Mouse (Mus musculus) E14TG2a.4 (cell line): ENCODE measurements at regions not wholly inside any gene's neighbourhood (a gene's known extent, or its start where the extent isn't known, plus 50 kb on each side); places are given as distances from the start of the nearest gene placed in this dataset.

ENCODE experiments used
- H3K27me3 ChIP-seq: 2 replicates; pipeline ENCODE4 v1.6.1; 2014; ENCODE audit warnings: low read length, control low read depth; ENCODE audit not compliant: insufficient read depth
- H3K36me3 ChIP-seq: 2 replicates; pipeline ENCODE4 v1.6.1; 2014; ENCODE audit warnings: low read length, control low read depth; ENCODE audit not compliant: insufficient read depth
- H3K4me1 ChIP-seq: replicated peaks from 2 replicates; pipeline ENCODE4 v1.6.1; 2014; ENCODE audit warnings: low read depth, low read length, control low read depth
- H3K4me3 ChIP-seq: replicated peaks from 2 replicates; pipeline ENCODE4 v1.5.1; 2014; ENCODE audit warnings: mild to moderate bottlenecking, low read length
- H3K9me3 ChIP-seq: 2 replicates; pipeline ENCODE4 v1.6.1; 2014; ENCODE audit warnings: low read length, control low read depth
- CTCF ChIP-seq: conservative IDR thresholded peaks from 2 replicates; pipeline ENCODE4 v1.5.1; 2014; ENCODE audit warnings: low read length
- NANOG ChIP-seq: IDR thresholded peaks from 2 replicates; pipeline ENCODE4 v1.6.1; 2014; ENCODE audit warnings: borderline replicate concordance, low read length, mixed read lengths
- POU5F1 ChIP-seq: IDR thresholded peaks from 2 replicates; pipeline ENCODE4 v1.6.1; 2014; ENCODE audit warnings: low read length, borderline replicate concordance

GRCm38 (mm10) chr9:88030509-88031148 is 296.4 kb upstream of the Nt5e start:
- H3K36me3 ChIP-seq, result no peaks in the 10 kb centered on the region
- no peaks in the 10 kb centered on the region for H3K27me3 ChIP-seq
- no peaks in the 10 kb centered on the region for H3K4me1 ChIP-seq
- no peaks in the 10 kb centered on the region for H3K9me3 ChIP-seq
- no peak overlapping the region for H3K4me3 ChIP-seq
- TF ChIP-seq POU5F1 (no peak), NANOG (no peak), CTCF (no peak)

GRCm38 (mm10) chr9:88037560-88037959 is 289.4 kb upstream of the Nt5e start:
- H3K27me3 ChIP-seq, result no peaks in the 10 kb centered on the region
- H3K36me3 ChIP-seq, result no peaks in the 10 kb centered on the region
- no peak overlapping the region for H3K4me3 ChIP-seq
- no peaks in the 10 kb centered on the region for H3K9me3 ChIP-seq
- TF ChIP-seq NANOG (no peak), POU5F1 (no peak), CTCF (no peak)
- no peaks in the 10 kb centered on the region for H3K4me1 ChIP-seq

GRCm38 (mm10) chr9:88049270-88049669 is 277.7 kb upstream of the Nt5e start:
- Histone ChIP-seq H3K4me1 (no peaks in the 10 kb centered on the region), H3K27me3 (no peaks in the 10 kb centered on the region), H3K9me3 (no peaks in the 10 kb centered on the region)

GRCm38 (mm10) chr9:88049792-88050191 is 277.2 kb upstream of the Nt5e start:
- TF ChIP-seq CTCF (no peak), NANOG (no peak), POU5F1 (no peak)
- Histone ChIP-seq H3K36me3 (no peaks in the 10 kb centered on the region), H3K9me3 (no peaks in the 10 kb centered on the region), H3K27me3 (no peaks in the 10 kb centered on the region), H3K4me1 (no peaks in the 10 kb centered on the region), H3K4me3 (no peak overlapping the region)

More at GRCm38 (mm10) chr9:88049270-88049669, 277.7 kb upstream of the Nt5e start:
- TF ChIP-seq POU5F1, result no peak
- TF ChIP-seq NANOG, result no peak
- TF ChIP-seq CTCF, result no peak
- Histone ChIP-seq H3K4me3 (no peak overlapping the region), H3K36me3 (no peaks in the 10 kb centered on the region)

GRCm38 (mm10) chr9:88058551-88058950 is 268.4 kb upstream of the Nt5e start:
- Histone ChIP-seq H3K27me3 (no peaks in the 10 kb centered on the region), H3K4me1 (peaks cover 11% of the 10 kb centered on the region), H3K9me3 (peaks cover 24% of the 10 kb centered on the region), H3K4me3 (no peak overlapping the region), H3K36me3 (no peaks in the 10 kb centered on the region)
- TF ChIP-seq NANOG (no peak), POU5F1 (no peak), CTCF (no peak)

GRCm38 (mm10) chr9:88059005-88059404 is 268.0 kb upstream of the Nt5e start:
- H3K4me3 ChIP-seq, result no peak overlapping the region
- H3K27me3 ChIP-seq, result no peaks in the 10 kb centered on the region
- H3K36me3 ChIP-seq, result no peaks in the 10 kb centered on the region
- peaks cover 16% of the 10 kb centered on the region for H3K4me1 ChIP-seq
- TF ChIP-seq CTCF (no peak), NANOG (no peak), POU5F1 (no peak)
- peaks cover 24% of the 10 kb centered on the region for H3K9me3 ChIP-seq

- H3K36me3 ChIP-seq, result no peaks in the 10 kb centered on the region
- peaks cover 24% of the 10 kb centered on the region for H3K9me3 ChIP-seq
- H3K27me3 ChIP-seq, result peaks cover 6% of the 10 kb centered on the region; the same call in 1 of the 2 replicates
- peaks cover 35% of the 10 kb centered on the region for H3K4me1 ChIP-seq
- H3K4me3 ChIP-seq, result no peak overlapping the region
- TF ChIP-seq POU5F1 (no peak), NANOG (peak; percentile 81), CTCF (no peak)
These were observed 262.9 kb upstream of the Nt5e start for GRCm38 (mm10) chr9:88063973-88064676.

GRCm38 (mm10) chr9:88065057-88065456 is 261.9 kb upstream of the Nt5e start:
- 0 out of 2 replicates have a peak overlapping the region, but pooled peaks have one; percentile 1 for H3K4me3 ChIP-seq
- no peaks in the 10 kb centered on the region for H3K36me3 ChIP-seq
- TF ChIP-seq POU5F1 (no peak), NANOG (no peak), CTCF (no peak)
- H3K27me3 ChIP-seq, result peaks cover 8% of the 10 kb centered on the region; the same call in 1 of the 2 replicates
- peaks cover 42% of the 10 kb centered on the region for H3K4me1 ChIP-seq
- H3K9me3 ChIP-seq, result peaks cover 24% of the 10 kb centered on the region
